Mouse (Mus musculus): ENCODE measurements around the gene Pdcd2.
"Not testable (repeated sequence)": the region's sequence is repeated elsewhere in the genome, so short reads cannot be mapped to it uniquely, and the experiment has no call there.

Gene Pdcd2

GRCm38 (mm10) chr17:15526986-15527810 is at the start of gene Pdcd2:
Pdcd2 (minus strand) TSS chr17:15527301.
- peak; percentile 89 for DNase-seq (ENCODE audit: low read depth in 2 of 2, low spot score in 2 of 2)

- no peak for DNase-seq (ENCODE audit: low read depth in 2 of 2, low spot score in 2 of 2)
Measured at GRCm38 (mm10) chr17:15575056-15575455, 48.0 kb upstream of the Pdcd2 start.

GRCm38 (mm10) chr17:15566908-15567307 is 39.8 kb upstream of the Pdcd2 start:
- no peak for DNase-seq (ENCODE audit: low read depth in 2 of 2, low spot score in 2 of 2)

GRCm38 (mm10) chr17:15564928-15565300 is 37.8 kb upstream of the Pdcd2 start:
- DNase-seq (ENCODE audit: low read depth in 2 of 2, low spot score in 2 of 2) = no peak

- DNase-seq (ENCODE audit: low read depth in 2 of 2, low spot score in 2 of 2) = peak; percentile 97 to 99
Measured at GRCm38 (mm10) chr17:15564014-15564927, 37.2 kb upstream of the Pdcd2 start, which contains the start of gene Prdm9. Prdm9 (minus strand) TSS chr17:15564354.

- DNase-seq (ENCODE audit: low read depth in 2 of 2, low spot score in 2 of 2) = no peak
Measured at GRCm38 (mm10) chr17:15559946-15560345, 32.8 kb upstream of the Pdcd2 start.

- DNase-seq (ENCODE audit: low read depth in 2 of 2, low spot score in 2 of 2) = no peak
Measured at GRCm38 (mm10) chr17:15549713-15550112, 22.6 kb upstream of the Pdcd2 start.

GRCm38 (mm10) chr17:15546440-15546839 is 19.3 kb upstream of the Pdcd2 start:
- no peak for DNase-seq (ENCODE audit: low read depth in 2 of 2, low spot score in 2 of 2)

GRCm38 (mm10) chr17:15543868-15544267 is 16.8 kb upstream of the Pdcd2 start:
- DNase-seq (ENCODE audit: low read depth in 2 of 2, low spot score in 2 of 2) = not testable (repeated sequence)

GRCm38 (mm10) chr17:15540309-15540708 is 13.2 kb upstream of the Pdcd2 start:
- DNase-seq (ENCODE audit: low read depth in 2 of 2, low spot score in 2 of 2) = no peak

GRCm38 (mm10) chr17:15536457-15536904 is 9.4 kb upstream of the Pdcd2 start:
- DNase-seq (ENCODE audit: low read depth in 2 of 2, low spot score in 2 of 2) = no peak

GRCm38 (mm10) chr17:15535943-15536342 is 8.8 kb upstream of the Pdcd2 start:
- no peak for DNase-seq (ENCODE audit: low read depth in 2 of 2, low spot score in 2 of 2)

GRCm38 (mm10) chr17:15535162-15535800 is 8.2 kb upstream of the Pdcd2 start:
- DNase-seq (ENCODE audit: low read depth in 2 of 2, low spot score in 2 of 2) = no peak

- peak; percentile 27 to 43 for DNase-seq (ENCODE audit: low read depth in 2 of 2, low spot score in 2 of 2)
Measured at GRCm38 (mm10) chr17:15530141-15530540, 3.0 kb upstream of the Pdcd2 start.

GRCm38 (mm10) chr17:15528887-15529286 is 1.8 kb upstream of the Pdcd2 start:
- DNase-seq (ENCODE audit: low read depth in 2 of 2, low spot score in 2 of 2) = no peak

- DNase-seq (ENCODE audit: low read depth in 2 of 2, low spot score in 2 of 2) = no peak
Measured at GRCm38 (mm10) chr17:15527811-15528136, 673 bp upstream of the Pdcd2 start.

GRCm38 (mm10) chr17:15526304-15526703 is 797 bp downstream of the Pdcd2 start:
- DNase-seq (ENCODE audit: low read depth in 2 of 2, low spot score in 2 of 2) = no peak

- no peak for DNase-seq (ENCODE audit: low read depth in 2 of 2, low spot score in 2 of 2)
Measured at GRCm38 (mm10) chr17:15518766-15519165, 8.3 kb downstream of the Pdcd2 start.

- DNase-seq (ENCODE audit: low read depth in 2 of 2, low spot score in 2 of 2) = no peak
Measured at GRCm38 (mm10) chr17:15518186-15518585, 8.9 kb downstream of the Pdcd2 start.

- DNase-seq (ENCODE audit: low read depth in 2 of 2, low spot score in 2 of 2) = no peak
Measured at GRCm38 (mm10) chr17:15517776-15518175, 9.3 kb downstream of the Pdcd2 start.

- no peak for DNase-seq (ENCODE audit: low read depth in 2 of 2, low spot score in 2 of 2)
Measured at GRCm38 (mm10) chr17:15510694-15511093, 16.4 kb downstream of the Pdcd2 start.

All from CD8-positive naive resting alpha-beta T cell, adult 2 months (primary cell).